Mouse (Mus musculus): Measurements from ENCODE around the gene Cd59a. TPM values are rescaled to one million over a fixed set of nuclear protein-coding genes. Genes with fewer than 3 reads are reported as not detected.

Cd59a gene
- polyA plus RNA-seq, 1 experiment from 2014 or later = 53.5 TPM

- 74% methylated on average over 5 of the region's 5 CpGs for WGBS
- Histone ChIP-seq H3K27ac (ENCODE audit: low read length) (no peak overlapping the region), H3K9ac (ENCODE audit: low read length) (no peak overlapping the region), H3K36me3 (ENCODE audit: control insufficient read depth, insufficient read depth) (no peaks in the 10 kb centered on the region), H3K4me2 (ENCODE audit: low read depth, low read length) (no peak overlapping the region), H3K4me1 (ENCODE audit: control insufficient read depth, insufficient read depth, low read length) (peaks cover 35% of the 10 kb centered on the region), H3K27me3 (ENCODE audit: control insufficient read depth, insufficient read depth, low read length) (peaks cover 3% of the 10 kb centered on the region; the same call in 1 of the 2 replicates), H3K4me3 (ENCODE audit: low read length) (no peak overlapping the region), H3K9me3 (replicated peaks; ENCODE audit: control insufficient read depth, low read length) (no peaks in the 10 kb centered on the region)
- ATAC-seq (replicated peaks; ENCODE audit: extremely low read depth, insufficient read depth, low FRiP score) = no peak
These were observed 28.5 kb downstream of the Cd59a start for GRCm38 (mm10) chr2:104124071-104124470.

DNA sequence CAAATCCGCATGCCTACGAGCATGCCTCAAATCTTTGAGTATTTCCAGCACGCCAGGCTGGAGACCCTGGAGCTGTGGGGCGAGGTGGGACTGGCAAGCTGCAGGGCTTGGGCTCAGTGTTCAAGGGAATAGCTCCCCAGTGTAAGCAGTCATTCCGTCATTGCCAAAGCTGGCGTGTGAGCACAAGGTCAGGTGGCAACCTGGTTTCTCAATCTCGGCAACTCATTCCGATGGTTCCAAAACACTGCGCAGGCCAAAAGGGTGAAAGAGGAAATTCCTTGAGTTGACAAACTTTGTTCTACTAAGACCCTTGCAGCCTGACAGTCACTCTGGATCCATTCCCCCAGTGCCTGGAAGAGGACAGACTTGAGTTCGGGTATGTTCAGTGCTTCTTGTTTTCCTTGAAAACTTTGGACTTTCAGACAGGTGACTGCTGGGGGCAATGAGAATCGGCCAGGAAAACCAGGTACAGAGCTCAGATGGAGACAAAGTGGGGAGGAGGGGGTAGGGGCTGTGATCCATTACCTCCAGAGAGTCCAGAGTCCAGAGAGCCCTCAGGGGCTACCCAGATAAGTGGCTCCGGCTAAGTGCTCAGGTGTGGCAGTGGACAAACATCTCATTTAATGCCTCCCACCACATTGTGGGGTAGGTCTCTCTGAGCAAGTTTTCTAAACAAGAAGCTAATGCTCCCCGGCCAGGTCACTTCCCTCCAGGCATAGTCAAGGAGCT lies 33.4 kb downstream of the Cd59a start:
- Histone ChIP-seq H3K4me1 (ENCODE audit: control insufficient read depth, insufficient read depth, low read length) (peaks cover 5% of the 10 kb centered on the region), H3K9me3 (replicated peaks; ENCODE audit: control insufficient read depth, low read length) (no peaks in the 10 kb centered on the region), H3K9ac (ENCODE audit: low read length) (no peak overlapping the region), H3K36me3 (ENCODE audit: control insufficient read depth, insufficient read depth) (no peaks in the 10 kb centered on the region), H3K27me3 (ENCODE audit: control insufficient read depth, insufficient read depth, low read length) (peaks cover 3% of the 10 kb centered on the region; the same call in 1 of the 2 replicates), H3K27ac (ENCODE audit: low read length) (no peak overlapping the region), H3K4me3 (ENCODE audit: low read length) (no peak overlapping the region), H3K4me2 (ENCODE audit: low read depth, low read length) (no peak overlapping the region)
- 86% methylated on average over 13 of the region's 13 CpGs for WGBS
- no peak for ATAC-seq (replicated peaks; ENCODE audit: extremely low read depth, insufficient read depth, low FRiP score)

- no peak overlapping the region for H3K9ac ChIP-seq (ENCODE audit: low read length)
- H3K9me3 ChIP-seq (replicated peaks; ENCODE audit: control insufficient read depth, low read length) = no peaks in the 10 kb centered on the region
- H3K4me3 ChIP-seq (ENCODE audit: low read length) = no peak overlapping the region
- no peaks in the 10 kb centered on the region for H3K4me1 ChIP-seq (ENCODE audit: control insufficient read depth, insufficient read depth, low read length)
- H3K36me3 ChIP-seq (ENCODE audit: control insufficient read depth, insufficient read depth) = no peaks in the 10 kb centered on the region
- peaks cover 3% of the 10 kb centered on the region; the same call in 1 of the 2 replicates for H3K27me3 ChIP-seq (ENCODE audit: control insufficient read depth, insufficient read depth, low read length)
- ATAC-seq (replicated peaks; ENCODE audit: extremely low read depth, insufficient read depth, low FRiP score) = 0 out of 2 replicates have a peak, but pooled peaks have one; percentile 20
- WGBS = 37% methylated on average over 6 of the region's 6 CpGs
- H3K4me2 ChIP-seq (ENCODE audit: low read depth, low read length) = no peak overlapping the region
- H3K27ac ChIP-seq (ENCODE audit: low read length) = no peak overlapping the region
These were observed 34.6 kb downstream of the Cd59a start for GRCm38 (mm10) chr2:104130165-104130564.

DNA sequence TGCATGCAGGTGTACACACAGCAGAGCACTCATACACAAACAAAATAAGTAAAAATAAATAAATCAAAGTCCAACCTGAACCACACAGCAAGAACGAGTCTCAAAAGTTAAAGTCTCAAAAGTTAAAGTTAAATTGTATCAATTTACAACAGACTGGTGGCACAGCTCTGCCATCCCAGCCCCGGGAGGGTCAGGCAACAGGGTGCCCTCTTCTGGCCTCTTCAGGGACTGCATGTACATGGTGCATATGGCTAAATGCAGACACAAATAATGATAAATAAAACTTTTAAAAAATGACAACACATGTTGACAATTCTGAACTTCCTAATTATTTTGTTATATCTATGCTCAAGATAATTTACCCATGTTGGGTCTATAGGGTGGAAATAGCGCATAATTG lies 35.4 kb downstream of the Cd59a start:
- 0 out of 2 replicates have a peak, but pooled peaks cover 3% of the 10 kb centered on the region for H3K27me3 ChIP-seq (ENCODE audit: control insufficient read depth, insufficient read depth, low read length)
- no peak overlapping the region for H3K4me3 ChIP-seq (ENCODE audit: low read length)
- no peak overlapping the region for H3K27ac ChIP-seq (ENCODE audit: low read length)
- no peaks in the 10 kb centered on the region for H3K9me3 ChIP-seq (replicated peaks; ENCODE audit: control insufficient read depth, low read length)
- 71% methylated on average over 3 of the region's 3 CpGs for WGBS
- H3K9ac ChIP-seq (ENCODE audit: low read length) = no peak overlapping the region
- H3K4me1 ChIP-seq (ENCODE audit: control insufficient read depth, insufficient read depth, low read length) = no peaks in the 10 kb centered on the region
- no peak overlapping the region for H3K4me2 ChIP-seq (ENCODE audit: low read depth, low read length)
- H3K36me3 ChIP-seq (ENCODE audit: control insufficient read depth, insufficient read depth) = no peaks in the 10 kb centered on the region
- no peak for ATAC-seq (replicated peaks; ENCODE audit: extremely low read depth, insufficient read depth, low FRiP score)

DNA sequence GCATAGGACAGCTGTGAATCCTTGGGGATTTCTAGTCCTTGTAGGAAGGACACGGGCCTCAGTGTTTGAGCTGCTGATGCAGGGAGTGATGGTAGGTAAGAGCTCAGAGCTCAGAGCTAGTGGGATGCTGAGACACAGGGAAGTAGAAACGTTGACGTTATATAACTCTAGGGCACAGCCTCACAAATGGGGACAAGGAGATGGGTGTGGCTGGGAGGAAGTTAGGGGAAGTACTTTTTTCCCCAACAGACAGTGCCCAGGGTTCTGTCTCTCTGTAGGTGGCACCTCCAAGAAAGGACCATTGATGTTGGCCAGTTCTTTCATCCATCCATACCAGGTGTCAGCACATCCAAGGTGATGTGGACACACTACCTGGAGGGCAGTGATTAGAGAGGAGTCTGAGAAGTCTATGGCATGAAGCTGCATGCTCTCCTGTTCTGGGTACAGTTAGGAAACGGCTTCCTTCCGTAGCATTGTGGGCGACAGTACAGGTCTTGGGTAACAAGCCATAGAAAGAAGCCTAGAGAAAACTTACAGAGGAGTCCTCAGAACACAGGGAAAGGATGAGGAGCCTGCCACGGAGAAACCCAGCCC lies 36.8 kb downstream of the Cd59a start:
- Histone ChIP-seq H3K9me3 (replicated peaks; ENCODE audit: control insufficient read depth, low read length) (no peaks in the 10 kb centered on the region), H3K27me3 (ENCODE audit: control insufficient read depth, insufficient read depth, low read length) (no peaks in the 10 kb centered on the region)
- WGBS = 71% methylated on average over 7 of the region's 7 CpGs

GRCm38 (mm10) chr2:104133042-104133810 lies 37.6 kb downstream of the Cd59a start:
- H3K4me3 ChIP-seq (ENCODE audit: low read length) = no peak overlapping the region
- H3K9ac ChIP-seq (ENCODE audit: low read length) = no peak overlapping the region
- H3K36me3 ChIP-seq (ENCODE audit: control insufficient read depth, insufficient read depth) = no peaks in the 10 kb centered on the region
- no peak overlapping the region for H3K4me2 ChIP-seq (ENCODE audit: low read depth, low read length)
- no peaks in the 10 kb centered on the region for H3K9me3 ChIP-seq (replicated peaks; ENCODE audit: control insufficient read depth, low read length)
- H3K27me3 ChIP-seq (ENCODE audit: control insufficient read depth, insufficient read depth, low read length) = no peaks in the 10 kb centered on the region
- no peak overlapping the region for H3K27ac ChIP-seq (ENCODE audit: low read length)
- H3K4me1 ChIP-seq (ENCODE audit: control insufficient read depth, insufficient read depth, low read length) = no peaks in the 10 kb centered on the region
- WGBS = 18% methylated on average over 12 of the region's 12 CpGs
- ATAC-seq (replicated peaks; ENCODE audit: extremely low read depth, insufficient read depth, low FRiP score) = no peak

More for the DNA sequence above, 36.8 kb downstream of the Cd59a start:
- Histone ChIP-seq H3K4me2 (ENCODE audit: low read depth, low read length) (no peak overlapping the region), H3K4me3 (ENCODE audit: low read length) (no peak overlapping the region), H3K36me3 (ENCODE audit: control insufficient read depth, insufficient read depth) (no peaks in the 10 kb centered on the region), H3K27ac (ENCODE audit: low read length) (no peak overlapping the region), H3K4me1 (ENCODE audit: control insufficient read depth, insufficient read depth, low read length) (no peaks in the 10 kb centered on the region), H3K9ac (ENCODE audit: low read length) (no peak overlapping the region)
- no peak for ATAC-seq (replicated peaks; ENCODE audit: extremely low read depth, insufficient read depth, low FRiP score)

DNA sequence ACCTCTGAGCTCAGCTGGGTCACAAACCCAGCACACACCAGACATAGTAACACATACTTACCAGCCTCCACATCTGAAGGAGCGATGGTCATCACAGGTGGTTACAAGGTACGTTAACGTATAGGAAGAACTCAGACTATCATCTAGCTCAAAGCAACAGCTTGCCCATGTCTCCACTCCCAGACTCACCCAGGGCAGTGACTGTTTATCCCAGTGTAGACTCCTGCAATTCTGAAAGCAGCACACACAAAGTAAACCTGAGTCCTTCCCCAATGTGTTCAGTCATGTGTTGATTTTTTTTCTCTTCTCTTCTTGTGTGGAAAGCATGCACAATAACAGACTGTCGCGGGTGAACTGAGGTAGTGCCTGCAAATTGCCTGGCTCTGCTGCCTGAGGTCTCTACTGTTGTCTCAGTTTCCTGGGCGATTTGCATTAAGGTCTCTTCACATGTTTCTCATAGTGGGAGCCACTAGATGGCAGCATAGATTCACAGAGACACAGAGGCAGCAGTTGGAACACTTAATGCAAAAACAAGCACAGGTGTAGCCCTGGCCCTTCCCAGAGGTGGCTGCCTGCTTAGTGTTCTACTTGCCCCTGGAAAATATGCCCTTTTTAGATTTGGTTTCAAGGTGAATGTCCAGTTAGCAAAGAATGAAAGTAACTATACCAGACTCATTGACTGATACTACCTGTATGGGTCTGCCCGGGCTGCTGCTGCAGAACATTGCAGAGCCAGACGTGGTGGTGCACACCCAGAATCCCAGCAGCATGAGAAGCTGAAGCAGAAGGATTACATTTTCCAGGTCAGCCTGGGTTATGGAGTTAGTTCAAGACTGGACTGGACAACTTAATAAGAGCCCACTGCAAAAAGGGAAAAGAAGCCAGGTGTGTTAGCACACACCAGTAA lies 38.8 kb downstream of the Cd59a start:
- no peak overlapping the region for H3K4me2 ChIP-seq (ENCODE audit: low read depth, low read length)
- H3K9ac ChIP-seq (ENCODE audit: low read length) = no peak overlapping the region
- no peak overlapping the region for H3K4me3 ChIP-seq (ENCODE audit: low read length)
- H3K36me3 ChIP-seq (ENCODE audit: control insufficient read depth, insufficient read depth) = no peaks in the 10 kb centered on the region
- H3K9me3 ChIP-seq (replicated peaks; ENCODE audit: control insufficient read depth, low read length) = no peaks in the 10 kb centered on the region
- no peaks in the 10 kb centered on the region for H3K4me1 ChIP-seq (ENCODE audit: control insufficient read depth, insufficient read depth, low read length)
- ATAC-seq (replicated peaks; ENCODE audit: extremely low read depth, insufficient read depth, low FRiP score) = 0 out of 2 replicates have a peak, but pooled peaks have one; percentile 33
- WGBS = 46% methylated on average over 8 of the region's 8 CpGs
- H3K27ac ChIP-seq (ENCODE audit: low read length) = no peak overlapping the region
- no peaks in the 10 kb centered on the region for H3K27me3 ChIP-seq (ENCODE audit: control insufficient read depth, insufficient read depth, low read length)

- WGBS = 59% methylated on average over 2 of the region's 2 CpGs
- no peak overlapping the region for H3K4me2 ChIP-seq (ENCODE audit: low read depth, low read length)
- ATAC-seq (replicated peaks; ENCODE audit: extremely low read depth, insufficient read depth, low FRiP score) = no peak
These were observed 40.3 kb downstream of the Cd59a start for GRCm38 (mm10) chr2:104135920-104136319.

More at GRCm38 (mm10) chr2:104135920-104136319, 40.3 kb downstream of the Cd59a start:
- Histone ChIP-seq H3K36me3 (ENCODE audit: control insufficient read depth, insufficient read depth) (no peaks in the 10 kb centered on the region), H3K27me3 (ENCODE audit: control insufficient read depth, insufficient read depth, low read length) (no peaks in the 10 kb centered on the region), H3K9me3 (replicated peaks; ENCODE audit: control insufficient read depth, low read length) (no peaks in the 10 kb centered on the region), H3K27ac (ENCODE audit: low read length) (no peak overlapping the region), H3K4me3 (ENCODE audit: low read length) (no peak overlapping the region), H3K4me1 (ENCODE audit: control insufficient read depth, insufficient read depth, low read length) (no peaks in the 10 kb centered on the region), H3K9ac (ENCODE audit: low read length) (no peak overlapping the region)

All from heart, embryonic 16.5 days (tissue).